Mouse (Mus musculus) intestine, embryonic 14.5 days (tissue): ENCODE measurements around the gene Plek. TPM values are rescaled to one million over a fixed set of nuclear protein-coding genes. Genes with fewer than 3 reads are reported as not detected.

Experiments used
- ATAC-seq: fragments of 200-750 bp; cut with Nextera tagmentation; replicated peaks from 2 replicates; pipeline ENCODE4 v1.8.0; 2017; ENCODE audit warnings: low read depth, moderate number of reproducible peaks, moderate TSS enrichment, moderate library complexity; ENCODE audit not compliant: low FRiP score, low TSS enrichment
- DNase-seq: peaks from one replicate; pipeline ENCODE4 v3.0.0-alpha.2; 2018; ENCODE audit warnings: low spot score
- H3K27ac ChIP-seq: fragments of 300-500 bp; sonication (generic); 2 replicates; pipeline ENCODE4 v1.5.1; 2014; ENCODE audit warnings: low read depth, mild to moderate bottlenecking, control low read depth
- H3K27me3 ChIP-seq: fragments of 300-500 bp; sonication (generic); replicated peaks from 2 replicates; pipeline ENCODE4 v1.6.1; 2014; ENCODE audit warnings: low read length, control low read depth; ENCODE audit not compliant: control insufficient read depth, insufficient read depth
- H3K36me3 ChIP-seq: fragments of 300-500 bp; sonication (generic); 2 replicates; pipeline ENCODE4 v1.6.1; 2014; ENCODE audit warnings: low read length, control low read depth; ENCODE audit not compliant: control insufficient read depth, insufficient read depth
- H3K4me1 ChIP-seq: fragments of 300-500 bp; sonication (generic); replicated peaks from 2 replicates; pipeline ENCODE4 v1.6.1; 2014; ENCODE audit warnings: low read length, control low read depth, mixed read lengths; ENCODE audit not compliant: control insufficient read depth, insufficient read depth
- H3K4me2 ChIP-seq: fragments of 300-500 bp; sonication (generic); 2 replicates; pipeline ENCODE4 v1.6.1; 2014; ENCODE audit warnings: low read length
- H3K4me3 ChIP-seq: fragments of 300-500 bp; sonication (generic); 2 replicates; pipeline ENCODE4 v1.5.1; 2014; ENCODE audit warnings: low read depth, low read length, control low read depth, mixed read lengths
- H3K9ac ChIP-seq: fragments of 300-500 bp; sonication (generic); 2 replicates; pipeline ENCODE4 v1.6.1; 2014; ENCODE audit warnings: mild to moderate bottlenecking, low read length
- H3K9me3 ChIP-seq: fragments of 300-500 bp; sonication (generic); 2 replicates; pipeline ENCODE4 v1.6.1; 2016; ENCODE audit warnings: low read length, control low read depth; ENCODE audit not compliant: control insufficient read depth
- WGBS: fragments of 180-500 bp; shearing (Covaris S2); extraction: QIAGEN DNeasy Blood & Tissue Kit; methylation state at CpG from one replicate; pipeline ENCODE4 v1.1.7; 2014; 5-methylcytosine and 5-hydroxymethylcytosine counted together
- polyA plus RNA-seq: library from polyadenylated mRNA; unstranded; fragments of >200 nt; fragmentation: Nextera tagmentation; extraction: Ambion mirVana; gene quantifications from 2 replicates; pipeline ENCODE4 v1.2.1, GENCODE M21; 2014

Gene Plek
- polyA plus RNA-seq, 1 experiment from 2014 or later, result 3.0 TPM

DNA sequence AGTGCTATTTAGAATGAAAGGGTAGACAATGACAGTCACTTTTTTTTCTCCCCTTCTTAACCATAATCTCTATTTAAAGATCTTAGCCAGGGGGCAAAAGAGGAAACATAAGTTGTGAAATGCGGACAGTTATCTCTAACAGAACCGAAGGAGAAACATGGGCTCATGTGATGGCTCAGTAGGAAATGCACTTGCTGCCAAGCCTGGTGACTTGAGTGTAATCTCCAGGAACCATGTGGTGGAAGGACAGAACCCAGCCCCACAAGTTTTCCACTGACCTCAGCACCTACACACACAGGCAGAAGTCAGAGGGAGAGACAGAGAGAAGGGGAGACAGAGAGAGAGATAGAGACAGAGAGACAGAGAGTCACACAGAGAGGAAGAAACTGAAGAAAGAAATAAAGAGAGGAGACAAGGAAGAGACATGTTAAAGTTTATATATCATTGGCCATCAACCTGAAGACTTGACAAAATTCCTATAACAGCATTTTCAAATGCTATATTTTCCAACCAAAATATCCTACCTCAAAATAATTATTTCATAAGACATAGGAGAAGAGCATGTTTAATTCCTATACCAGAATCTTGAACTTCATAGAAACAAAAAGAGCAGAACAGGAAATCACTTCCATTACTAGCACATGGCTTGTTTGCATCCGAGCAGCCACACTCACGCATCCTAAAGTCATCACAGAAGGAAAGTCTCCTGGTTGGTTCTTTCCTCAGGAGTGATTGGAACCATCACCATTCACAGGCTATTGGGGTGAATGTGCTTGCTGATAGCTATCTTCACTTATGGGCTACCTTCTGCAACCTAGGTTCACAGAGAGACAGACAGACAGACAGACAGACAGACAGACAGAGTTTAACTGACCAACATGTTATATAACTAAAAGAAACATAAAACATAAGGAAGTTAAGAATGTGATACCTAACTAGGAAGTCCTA, 47.0 kb downstream of the Plek start:
- Histone ChIP-seq H3K27me3 (no peaks in the 10 kb centered on the region), H3K4me3 (no peak overlapping the region), H3K4me1 (no peaks in the 10 kb centered on the region), H3K36me3 (no peaks in the 10 kb centered on the region), H3K9me3 (no peaks in the 10 kb centered on the region), H3K4me2 (no peak overlapping the region), H3K27ac (no peak overlapping the region), H3K9ac (no peak overlapping the region)
- ATAC-seq (no peak), DNase-seq (no peak)
- 70% methylated on average over 4 of the region's 4 CpGs for WGBS

DNA sequence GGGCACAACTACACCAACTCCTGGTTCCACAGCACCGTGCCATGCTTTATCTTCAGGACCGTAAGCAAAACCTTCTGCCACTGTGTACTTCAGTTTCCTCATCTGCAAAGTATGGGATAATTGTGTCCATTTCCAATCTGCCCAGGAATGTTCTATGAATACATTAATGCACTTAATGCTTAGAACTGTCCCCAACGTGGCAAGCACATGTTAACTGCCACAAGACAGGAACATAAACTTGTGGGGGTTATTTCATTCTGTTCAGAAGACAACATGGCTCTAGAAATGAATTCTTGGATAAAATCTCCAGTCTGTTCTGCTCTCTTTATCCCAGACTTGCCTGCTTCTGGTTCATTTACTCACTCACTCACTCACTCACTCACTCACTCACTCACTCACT, 48.4 kb downstream of the Plek start:
- 76% methylated on average over 3 of the region's 3 CpGs for WGBS
- H3K36me3 ChIP-seq, result no peaks in the 10 kb centered on the region
- no peak overlapping the region for H3K27ac ChIP-seq
- H3K9ac ChIP-seq, result no peak overlapping the region
- H3K4me3 ChIP-seq, result no peak overlapping the region
- no peaks in the 10 kb centered on the region for H3K27me3 ChIP-seq
- no peak overlapping the region for H3K4me2 ChIP-seq
- H3K9me3 ChIP-seq, result no peaks in the 10 kb centered on the region
- H3K4me1 ChIP-seq, result no peaks in the 10 kb centered on the region
- ATAC-seq, result no peak
- DNase-seq, result no peak

DNA sequence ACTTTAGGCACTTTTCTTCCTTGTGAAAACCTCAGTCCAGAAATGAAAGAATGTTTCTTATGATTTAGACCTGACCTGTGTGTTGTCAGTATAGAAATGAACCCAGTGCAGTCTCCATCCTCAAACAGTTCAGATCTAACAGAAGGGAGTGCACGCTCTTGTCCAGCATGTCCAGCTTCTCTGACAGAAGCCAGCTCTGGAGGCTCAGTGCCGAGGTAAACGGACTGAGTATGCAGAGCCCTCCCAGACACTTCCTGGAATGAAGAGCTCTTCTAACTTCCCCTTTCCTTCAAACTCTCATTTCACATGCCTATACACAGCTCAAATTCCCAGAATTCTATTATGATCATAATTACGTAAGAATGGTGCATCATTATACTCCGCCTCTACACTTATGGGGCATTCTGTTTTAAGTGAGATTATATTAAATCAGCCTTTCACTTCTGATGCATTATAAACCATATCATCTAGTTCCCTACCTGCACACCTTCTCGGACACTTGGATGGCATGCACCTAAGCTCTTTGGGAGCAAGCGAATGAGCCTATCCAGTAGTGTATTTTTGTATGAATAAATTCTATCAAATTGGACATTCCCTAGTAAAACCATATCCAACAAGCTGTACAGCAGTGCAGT, 49.3 kb downstream of the Plek start:
- ATAC-seq, result no peak
- DNase-seq, result no peak
- Histone ChIP-seq H3K9me3 (no peaks in the 10 kb centered on the region), H3K4me2 (no peak overlapping the region), H3K27me3 (no peaks in the 10 kb centered on the region), H3K4me1 (no peaks in the 10 kb centered on the region), H3K36me3 (no peaks in the 10 kb centered on the region), H3K27ac (no peak overlapping the region), H3K9ac (no peak overlapping the region), H3K4me3 (no peak overlapping the region)
- 66% methylated on average over 7 of the region's 7 CpGs for WGBS

DNA sequence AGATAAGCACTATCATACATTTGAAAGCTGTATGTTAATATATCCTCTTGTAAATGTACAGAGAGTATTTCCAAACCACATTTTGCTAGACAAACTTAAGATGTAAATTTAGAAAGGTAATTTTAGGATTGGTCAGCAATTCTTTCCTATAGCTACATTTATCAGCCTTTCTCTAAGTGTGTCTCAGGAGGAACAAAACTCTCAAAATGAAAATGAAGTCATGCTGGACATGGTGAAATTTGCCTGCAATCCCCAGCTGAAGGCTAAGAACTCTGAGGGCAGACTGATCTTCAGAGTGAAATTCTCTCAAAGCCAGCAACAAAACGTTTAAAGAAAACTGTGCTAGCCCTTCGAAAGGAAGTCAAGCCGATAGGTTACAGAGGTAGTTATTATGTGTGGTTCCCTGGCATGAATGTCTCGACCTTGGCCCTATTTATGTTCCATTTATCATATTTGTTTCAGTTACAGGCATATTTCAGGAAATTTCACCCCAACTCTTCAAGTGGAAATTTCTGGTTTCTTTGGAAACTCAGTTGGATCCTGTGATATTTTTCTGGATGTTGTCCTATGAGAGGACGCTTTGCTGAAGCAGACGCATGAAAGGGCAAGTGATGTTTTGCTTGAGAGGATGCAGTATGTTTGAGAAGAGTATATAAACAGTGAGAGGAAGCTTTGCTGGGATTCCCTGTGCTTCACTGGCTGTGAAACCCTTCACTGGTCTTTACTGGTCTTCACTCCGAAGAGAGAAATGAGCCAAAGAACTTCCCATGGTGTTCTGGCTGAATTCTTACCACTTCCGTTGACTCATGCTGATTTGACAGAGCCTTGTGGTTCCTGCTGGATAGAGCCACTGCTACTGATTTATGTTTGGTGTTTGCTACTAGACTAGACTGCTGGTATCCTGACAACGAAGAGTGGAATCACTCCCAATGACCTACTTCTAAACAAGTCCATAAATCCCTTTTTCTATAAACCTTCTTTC, 51.5 kb downstream of the Plek start:
- Histone ChIP-seq H3K9ac (no peak overlapping the region), H3K9me3 (no peaks in the 10 kb centered on the region), H3K4me2 (no peak overlapping the region), H3K36me3 (no peaks in the 10 kb centered on the region), H3K4me3 (no peak overlapping the region), H3K27me3 (no peaks in the 10 kb centered on the region), H3K27ac (no peak overlapping the region), H3K4me1 (no peaks in the 10 kb centered on the region)
- WGBS, result 55% methylated on average over 9 of the region's 9 CpGs
- DNase-seq (no peak), ATAC-seq (no peak)

DNA sequence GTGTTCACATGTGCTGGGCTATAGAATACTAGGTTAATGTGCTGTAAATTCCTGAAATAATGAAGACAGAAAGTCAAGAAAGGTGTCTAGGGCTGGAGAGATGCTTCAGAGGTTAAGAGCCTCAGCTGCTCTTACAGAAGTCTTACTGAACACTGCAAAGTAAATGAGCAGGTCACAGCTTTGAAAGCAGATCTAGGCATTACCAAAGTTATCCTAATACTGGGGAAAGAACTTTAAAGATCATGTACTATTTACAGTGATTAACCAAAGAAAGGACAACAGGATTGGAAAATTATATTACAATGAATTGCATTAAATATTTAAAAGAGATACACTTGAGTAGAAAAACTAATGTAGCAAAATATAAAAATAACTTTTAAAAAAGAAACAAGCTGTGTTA, 52.2 kb downstream of the Plek start:
- DNase-seq, result no peak

GRCm38 (mm10) chr11:16999387-16999786, 52.8 kb downstream of the Plek start:
- no peak overlapping the region for H3K4me2 ChIP-seq
- no peak overlapping the region for H3K4me3 ChIP-seq
- no peaks in the 10 kb centered on the region for H3K36me3 ChIP-seq
- H3K9me3 ChIP-seq, result no peaks in the 10 kb centered on the region
- no peak overlapping the region for H3K9ac ChIP-seq
- H3K27ac ChIP-seq, result no peak overlapping the region
- no peaks in the 10 kb centered on the region for H3K4me1 ChIP-seq
- H3K27me3 ChIP-seq, result no peaks in the 10 kb centered on the region
- DNase-seq, result no peak
- WGBS, result 96% methylated on average over 4 of the region's 4 CpGs
- ATAC-seq, result no peak

More for the DNA sequence above, 52.2 kb downstream of the Plek start:
- Histone ChIP-seq H3K9ac (no peak overlapping the region), H3K27me3 (no peaks in the 10 kb centered on the region), H3K4me2 (no peak overlapping the region), H3K9me3 (no peaks in the 10 kb centered on the region), H3K4me3 (no peak overlapping the region), H3K36me3 (no peaks in the 10 kb centered on the region), H3K27ac (no peak overlapping the region), H3K4me1 (no peaks in the 10 kb centered on the region)
- ATAC-seq, result no peak

- no peaks in the 10 kb centered on the region for H3K27me3 ChIP-seq
- no peak overlapping the region for H3K4me2 ChIP-seq
- H3K4me1 ChIP-seq, result no peaks in the 10 kb centered on the region
- no peak for ATAC-seq
- H3K4me3 ChIP-seq, result no peak overlapping the region
- DNase-seq, result no peak
- H3K36me3 ChIP-seq, result no peaks in the 10 kb centered on the region
- H3K27ac ChIP-seq, result no peak overlapping the region
- H3K9ac ChIP-seq, result no peak overlapping the region
- H3K9me3 ChIP-seq, result no peaks in the 10 kb centered on the region
Observed at GRCm38 (mm10) chr11:16997465-16997864, 54.7 kb downstream of the Plek start.

DNA sequence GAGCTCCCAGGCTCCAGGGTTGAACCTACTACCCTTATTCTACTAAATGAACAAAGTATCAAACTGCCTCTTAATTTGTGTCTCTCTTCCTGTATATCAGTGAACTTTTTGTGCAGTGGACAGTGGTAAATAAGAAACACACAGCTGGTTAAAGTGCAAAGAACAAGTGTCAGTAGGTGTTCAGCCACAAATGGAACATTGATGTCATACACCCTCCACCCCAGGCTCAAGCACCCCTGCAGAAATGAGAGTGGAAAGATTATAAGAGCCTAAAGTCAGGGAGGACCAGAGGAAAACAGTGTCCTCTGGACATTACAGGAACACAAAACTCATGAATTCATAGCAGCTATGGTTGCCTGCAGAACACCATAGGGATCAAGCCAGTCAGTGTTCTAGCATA, 55.4 kb downstream of the Plek start:
- no peaks in the 10 kb centered on the region for H3K27me3 ChIP-seq
- no peaks in the 10 kb centered on the region for H3K4me1 ChIP-seq
- no peak for ATAC-seq

More for the DNA sequence above, 55.4 kb downstream of the Plek start:
- H3K36me3 ChIP-seq, result no peaks in the 10 kb centered on the region
- H3K9me3 ChIP-seq, result no peaks in the 10 kb centered on the region
- no peak overlapping the region for H3K27ac ChIP-seq
- DNase-seq, result no peak
- no peak overlapping the region for H3K4me3 ChIP-seq
- H3K9ac ChIP-seq, result no peak overlapping the region
- no peak overlapping the region for H3K4me2 ChIP-seq
